Mouse (Mus musculus) hindbrain, embryonic 11.5 days (tissue): ENCODE results near the gene Fndc11. TPM values are rescaled to one million over a fixed set of nuclear protein-coding genes. Genes with fewer than 3 reads are reported as not detected.

ENCODE experiments used
- ATAC-seq: fragments of 200-750 bp; cut with Nextera tagmentation; 2 replicates; pipeline ENCODE4 v1.8.0; 2017; ENCODE audit warnings: mild to moderate bottlenecking, moderate TSS enrichment, moderate library complexity; ENCODE audit not compliant: low FRiP score
- DNase-seq: peaks from one replicate; pipeline ENCODE4 v3.0.0-alpha.2; 2015; ENCODE audit warnings: low spot score
- H3K27ac ChIP-seq: fragments of 300-500 bp; sonication (generic); 2 replicates; pipeline ENCODE4 v1.5.1; 2014; ENCODE audit warnings: mild to moderate bottlenecking, low read depth, low read length
- H3K27me3 ChIP-seq: fragments of 300-500 bp; sonication (generic); 2 replicates; pipeline ENCODE4 v1.6.1; 2014; ENCODE audit warnings: mild to moderate bottlenecking, low read length, moderate library complexity, mixed read lengths; ENCODE audit not compliant: control insufficient read depth, insufficient read depth
- H3K36me3 ChIP-seq: fragments of 300-500 bp; sonication (generic); 2 replicates; pipeline ENCODE4 v1.6.1; 2014; ENCODE audit warnings: mild to moderate bottlenecking, low read length, moderate library complexity, mixed read lengths; ENCODE audit not compliant: control insufficient read depth, insufficient read depth
- H3K4me1 ChIP-seq: fragments of 300-500 bp; sonication (generic); replicated peaks from 2 replicates; pipeline ENCODE4 v1.6.1; 2014; ENCODE audit warnings: low read length, mixed read lengths; ENCODE audit not compliant: control insufficient read depth, insufficient read depth
- H3K4me2 ChIP-seq: fragments of 300-500 bp; sonication (generic); replicated peaks from 2 replicates; pipeline ENCODE4 v1.6.1; 2014; ENCODE audit warnings: mild to moderate bottlenecking, low read depth, low read length
- H3K4me3 ChIP-seq: fragments of 300-500 bp; sonication (generic); 2 replicates; pipeline ENCODE4 v1.5.1; 2014; ENCODE audit warnings: low read depth, low read length
- H3K9ac ChIP-seq: fragments of 300-500 bp; sonication (generic); 2 replicates; pipeline ENCODE4 v1.6.1; 2014; ENCODE audit warnings: low read depth, low read length
- H3K9me3 ChIP-seq: fragments of 300-500 bp; sonication (generic); 2 replicates; pipeline ENCODE4 v1.6.1; 2016; ENCODE audit warnings: low read length; ENCODE audit not compliant: control insufficient read depth
- WGBS: fragments of 180-500 bp; shearing (Covaris S2); extraction: QIAGEN DNeasy Blood & Tissue Kit; methylation state at CpG from one replicate; pipeline ENCODE4 v1.1.7; 2014; 5-methylcytosine and 5-hydroxymethylcytosine counted together
- polyA plus RNA-seq: library from polyadenylated mRNA; unstranded; fragments of >200 nt; fragmentation: Nextera tagmentation; extraction: Ambion mirVana; gene quantifications from 2 replicates; pipeline ENCODE4 v1.2.1, GENCODE M21; 2014

Gene Fndc11
- polyA plus RNA-seq, 1 experiment from 2014 or later = not detected

DNA sequence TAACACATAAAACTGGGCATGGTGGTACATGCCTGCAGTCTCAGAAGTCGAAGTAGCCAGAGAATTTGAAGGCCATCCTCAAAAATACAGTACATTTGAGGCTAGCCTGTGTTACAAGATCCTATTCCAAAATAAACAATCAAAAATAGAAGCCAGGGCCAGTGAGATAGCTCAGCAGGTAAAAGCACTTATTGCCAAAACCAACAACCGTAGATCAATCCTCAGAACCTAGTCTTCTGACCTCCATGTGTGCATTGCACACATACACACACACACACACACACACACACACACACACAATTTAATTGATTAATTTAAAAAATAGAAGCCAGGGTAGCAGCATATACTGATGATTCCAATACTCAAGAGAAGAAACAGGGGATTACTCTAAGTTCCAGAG, 47.0 kb downstream of the Fndc11 start:
- ATAC-seq = no peak
- DNase-seq = no peak
- H3K4me2 ChIP-seq = no peak overlapping the region
- H3K27me3 ChIP-seq = no peaks in the 10 kb centered on the region
- H3K4me1 ChIP-seq = no peaks in the 10 kb centered on the region
- 0 out of 2 replicates have a peak, but pooled peaks cover 7% of the 10 kb centered on the region for H3K36me3 ChIP-seq
- WGBS = 96% methylated on average over 2 of the region's 2 CpGs
- H3K4me3 ChIP-seq = no peak overlapping the region
- H3K9me3 ChIP-seq = no peaks in the 10 kb centered on the region
- no peak overlapping the region for H3K27ac ChIP-seq
- H3K9ac ChIP-seq = no peak overlapping the region

- Histone ChIP-seq H3K4me2 (no peak overlapping the region), H3K27ac (no peak overlapping the region), H3K4me1 (no peaks in the 10 kb centered on the region), H3K9me3 (no peaks in the 10 kb centered on the region), H3K4me3 (no peak overlapping the region), H3K36me3 (no peaks in the 10 kb centered on the region), H3K9ac (no peak overlapping the region), H3K27me3 (no peaks in the 10 kb centered on the region)
- 94% methylated on average over 2 of the region's 2 CpGs for WGBS
- no peak for ATAC-seq
- no peak for DNase-seq
Observed at GRCm38 (mm10) chr2:181272092-181272491, 52.3 kb downstream of the Fndc11 start.

Other genes starting within 250 kb of the Fndc11 start
- gene Col20a1, start 233.5 kb upstream of the Fndc11 start, polyA plus RNA-seq = 0.56 and 0.78 TPM in 2 replicates
- 45.0 and 54.1 TPM in 2 replicates for gene Chrna4, start 176.5 kb upstream of the Fndc11 start, polyA plus RNA-seq
- 16.3 and 18.9 TPM in 2 replicates for gene Kcnq2, start 84.7 kb upstream of the Fndc11 start, polyA plus RNA-seq
- 1.3 and 1.5 TPM in 2 replicates for gene Eef1a2, start 63.0 kb upstream of the Fndc11 start, polyA plus RNA-seq
- 393 and 410 TPM in 2 replicates for gene Ppdpf, start 32.8 kb upstream of the Fndc11 start, polyA plus RNA-seq
- gene Ptk6, start 17.2 kb upstream of the Fndc11 start, polyA plus RNA-seq = not detected in 2 replicates
- 0.15 and 0.22 TPM in 2 replicates for gene Srms, start 6.8 kb upstream of the Fndc11 start, polyA plus RNA-seq
- 0.48 and 0.57 TPM in 2 replicates for gene Helz2, start 22.0 kb downstream of the Fndc11 start, polyA plus RNA-seq
- 17.9 and 19.7 TPM in 2 replicates for gene Gmeb2, start 68.0 kb downstream of the Fndc11 start, polyA plus RNA-seq
- gene Stmn3, start 94.5 kb downstream of the Fndc11 start, polyA plus RNA-seq = 426 and 432 TPM in 2 replicates
- 41.6 and 45.6 TPM in 2 replicates for gene Rtel1, start 99.7 kb downstream of the Fndc11 start, polyA plus RNA-seq
- gene Zgpat, start 144.9 kb downstream of the Fndc11 start, polyA plus RNA-seq = 33.4 and 38.1 TPM in 2 replicates
- gene Arfrp1, start 145.4 kb downstream of the Fndc11 start, polyA plus RNA-seq = 51.6 and 55.2 TPM in 2 replicates
- 20.2 and 20.9 TPM in 2 replicates for gene Lime1, start 160.1 kb downstream of the Fndc11 start, polyA plus RNA-seq
- 15.6 and 17.2 TPM in 2 replicates for gene Zbtb46, start 239.4 kb downstream of the Fndc11 start, polyA plus RNA-seq